Mouse (Mus musculus): Measurements from ENCODE around the gene Otud7b. TPM values are rescaled to one million over a fixed set of nuclear protein-coding genes. Genes with fewer than 3 reads are reported as not detected.

Gene Otud7b
- total RNA-seq, 1 experiment = 23.2 TPM

DNA sequence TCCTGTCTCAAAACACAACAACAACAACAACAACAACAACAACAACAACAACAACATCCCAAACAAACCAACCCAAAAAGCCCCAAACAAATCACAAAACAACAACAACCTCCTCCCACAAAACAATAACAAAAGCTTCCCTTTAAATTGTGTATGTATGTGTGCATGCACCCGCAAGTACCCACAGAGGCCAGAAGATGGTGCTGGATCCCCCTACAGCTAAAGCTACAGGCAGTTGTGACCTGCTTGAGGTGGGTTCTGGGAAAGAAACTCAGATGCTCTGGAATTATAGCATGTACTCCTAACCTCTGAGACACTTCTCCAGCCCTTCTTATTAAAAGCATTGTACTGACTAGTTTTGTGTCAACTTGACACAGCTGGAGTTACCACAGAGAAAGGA, 23.3 kb upstream of the Otud7b start:
- no peak overlapping the region for H3K4me3 ChIP-seq (ENCODE audit: insufficient read depth in 1 of 2, low read depth in 1 of 2, low read length in 2 of 2, poor library complexity in 1 of 2, severe bottlenecking in 1 of 2)
- no peak overlapping the region for H3K27ac ChIP-seq (ENCODE audit: insufficient read depth, low read depth, low read length, poor library complexity, severe bottlenecking)
- H3K4me1 ChIP-seq (ENCODE audit: control insufficient read depth in 2 of 2, insufficient read depth in 2 of 2, low read length in 2 of 2, poor library complexity in 1 of 2) = peaks cover 0 to 10% of the 10 kb centered on the region in 2 experiments; a peak in 3 of 4 replicates
- DNase-seq (ENCODE audit: low read depth, low spot score) = no peak
- no peak overlapping the region for H3K9ac ChIP-seq (ENCODE audit: insufficient read depth, low read depth, low read length, poor library complexity, severe bottlenecking)
- in situ Hi-C loops (cut with MboI; ENCODE audit: low sequenced_read_pairs in 2 of 2, unreplicated experiment in 2 of 2) = loop anchor here in 1 of 2 experiments (25.0 kb wide), 1 partner anchor 331 kb away; no protein-coding TSS in a partner anchor
- no peaks in the 10 kb centered on the region for H3K9me3 ChIP-seq (ENCODE audit: control insufficient read depth, insufficient read depth, low read depth, low read length)
- TF ChIP-seq ZC3H11A (IDR thresholded peaks at IDR 0.05; ENCODE audit: borderline replicate concordance, low read depth, low read length) = peak; percentile 82; the same call in 1 of the 2 replicates
- no peak for TF ChIP-seq CHD2 (IDR thresholded peaks at IDR 0.05; ENCODE audit: low read depth, low read length)
- H3K36me3 ChIP-seq (ENCODE audit: control insufficient read depth, insufficient read depth, low read length, poor library complexity, severe bottlenecking) = no peaks in the 10 kb centered on the region

DNA sequence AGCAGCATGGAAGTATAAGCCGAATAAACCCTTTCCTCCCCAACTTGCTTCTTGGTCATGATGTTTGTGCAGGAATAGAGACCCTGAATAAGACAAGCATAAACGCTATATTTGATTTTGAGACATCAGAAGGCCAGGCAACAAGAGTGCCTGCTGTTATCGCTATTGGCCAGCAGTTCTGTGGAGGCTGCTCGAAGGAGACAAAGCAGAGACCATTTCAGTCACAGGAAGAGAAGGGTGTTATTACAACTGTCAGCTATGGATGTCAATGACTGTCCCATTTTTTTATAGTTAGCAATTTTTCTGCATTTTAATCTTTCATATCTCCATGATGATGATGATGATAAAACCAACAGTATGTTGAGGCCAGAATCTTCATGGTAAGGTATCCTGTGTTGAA, 22.7 kb upstream of the Otud7b start:
- no peak overlapping the region for H3K27ac ChIP-seq (ENCODE audit: insufficient read depth, low read depth, low read length, poor library complexity, severe bottlenecking)
- no peak for DNase-seq (ENCODE audit: low read depth, low spot score)
- H3K36me3 ChIP-seq (ENCODE audit: control insufficient read depth, insufficient read depth, low read length, poor library complexity, severe bottlenecking) = no peaks in the 10 kb centered on the region
- TF ChIP-seq CHD2 (IDR thresholded peaks at IDR 0.05; ENCODE audit: low read depth, low read length) (no peak), ZNF384 (IDR thresholded peaks at IDR 0.05; ENCODE audit: low read depth, low read length) (no peak), HCFC1 (IDR thresholded peaks at IDR 0.05; ENCODE audit: borderline replicate concordance, insufficient read depth, low read length) (no peak), MAFK (IDR thresholded peaks at IDR 0.05; ENCODE audit: insufficient read depth, low read depth, low read length) (no peak), ZC3H11A (IDR thresholded peaks at IDR 0.05; ENCODE audit: borderline replicate concordance, low read depth, low read length) (no peak)
- peaks cover 0 to 10% of the 10 kb centered on the region in 2 experiments; a peak in 3 of 4 replicates for H3K4me1 ChIP-seq (ENCODE audit: control insufficient read depth in 2 of 2, insufficient read depth in 2 of 2, low read length in 2 of 2, poor library complexity in 1 of 2)
- no peak overlapping the region for H3K9ac ChIP-seq (ENCODE audit: insufficient read depth, low read depth, low read length, poor library complexity, severe bottlenecking)
- no peak overlapping the region for H3K4me3 ChIP-seq (ENCODE audit: insufficient read depth in 1 of 2, low read depth in 1 of 2, low read length in 2 of 2, poor library complexity in 1 of 2, severe bottlenecking in 1 of 2)
- in situ Hi-C loops (cut with MboI; ENCODE audit: low sequenced_read_pairs in 2 of 2, unreplicated experiment in 2 of 2) = loop anchor here in 1 of 2 experiments (25.0 kb wide), 1 partner anchor 331 kb away; no protein-coding TSS in a partner anchor
- no peaks in the 10 kb centered on the region for H3K9me3 ChIP-seq (ENCODE audit: control insufficient read depth, insufficient read depth, low read depth, low read length)

DNA sequence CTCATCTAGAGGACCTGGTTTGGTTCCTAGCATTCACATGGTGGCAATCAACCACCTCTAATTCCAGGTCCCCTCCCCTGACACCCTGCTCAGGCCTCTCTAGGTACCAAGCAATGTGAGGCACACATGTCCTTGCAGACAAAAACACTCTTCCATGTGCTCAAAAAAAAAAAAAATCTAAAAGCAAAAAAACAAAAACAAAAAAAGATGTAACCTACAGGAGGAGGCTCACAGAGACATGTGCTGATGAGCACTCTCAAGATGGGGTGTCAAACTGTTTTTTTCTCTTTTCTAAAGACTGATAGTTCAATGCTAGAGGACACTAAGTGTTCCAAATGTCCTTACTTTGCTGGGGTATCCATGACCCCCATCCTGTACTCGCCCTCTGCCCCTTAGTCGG, 22.2 kb upstream of the Otud7b start:
- Histone ChIP-seq H3K9ac (ENCODE audit: insufficient read depth, low read depth, low read length, poor library complexity, severe bottlenecking) (no peak overlapping the region), H3K27ac (ENCODE audit: insufficient read depth, low read depth, low read length, poor library complexity, severe bottlenecking) (no peak overlapping the region), H3K36me3 (ENCODE audit: control insufficient read depth, insufficient read depth, low read length, poor library complexity, severe bottlenecking) (no peaks in the 10 kb centered on the region), H3K4me3 (ENCODE audit: insufficient read depth in 1 of 2, low read depth in 1 of 2, low read length in 2 of 2, poor library complexity in 1 of 2, severe bottlenecking in 1 of 2) (no peak overlapping the region), H3K9me3 (ENCODE audit: control insufficient read depth, insufficient read depth, low read depth, low read length) (no peaks in the 10 kb centered on the region), H3K4me1 (ENCODE audit: control insufficient read depth in 2 of 2, insufficient read depth in 2 of 2, low read length in 2 of 2, poor library complexity in 1 of 2) (peaks cover 0 to 10% of the 10 kb centered on the region in 2 experiments; a peak in 3 of 4 replicates)
- no peak for DNase-seq (ENCODE audit: low read depth, low spot score)
- TF ChIP-seq MAFK (IDR thresholded peaks at IDR 0.05; ENCODE audit: insufficient read depth, low read depth, low read length) = no peak
- TF ChIP-seq HCFC1 (IDR thresholded peaks at IDR 0.05; ENCODE audit: borderline replicate concordance, insufficient read depth, low read length) = no peak
- no peak for TF ChIP-seq ZC3H11A (IDR thresholded peaks at IDR 0.05; ENCODE audit: borderline replicate concordance, low read depth, low read length)
- no peak for TF ChIP-seq ZNF384 (IDR thresholded peaks at IDR 0.05; ENCODE audit: low read depth, low read length)
- TF ChIP-seq CHD2 (IDR thresholded peaks at IDR 0.05; ENCODE audit: low read depth, low read length) = no peak
- in situ Hi-C loops (cut with MboI; ENCODE audit: low sequenced_read_pairs in 2 of 2, unreplicated experiment in 2 of 2) = loop anchor here in 1 of 2 experiments (25.0 kb wide), 1 partner anchor 330 kb away; no protein-coding TSS in a partner anchor

GRCm38 (mm10) chr3:96082714-96083508, 21.4 kb upstream of the Otud7b start:
- in situ Hi-C loops (cut with MboI; ENCODE audit: low sequenced_read_pairs in 2 of 2, unreplicated experiment in 2 of 2) = loop anchor here in 1 of 2 experiments (25.0 kb wide), 1 partner anchor 329 kb away; no protein-coding TSS in a partner anchor
- DNase-seq (ENCODE audit: low read depth, low spot score) = no peak

More at GRCm38 (mm10) chr3:96082714-96083508, 21.4 kb upstream of the Otud7b start:
- no peak overlapping the region for H3K27ac ChIP-seq (ENCODE audit: insufficient read depth, low read depth, low read length, poor library complexity, severe bottlenecking)
- no peaks in the 10 kb centered on the region for H3K9me3 ChIP-seq (ENCODE audit: control insufficient read depth, insufficient read depth, low read depth, low read length)
- H3K4me1 ChIP-seq (ENCODE audit: control insufficient read depth in 2 of 2, insufficient read depth in 2 of 2, low read length in 2 of 2, poor library complexity in 1 of 2) = peaks cover 0 to 10% of the 10 kb centered on the region in 2 experiments; a peak in 3 of 4 replicates
- no peak overlapping the region for H3K9ac ChIP-seq (ENCODE audit: insufficient read depth, low read depth, low read length, poor library complexity, severe bottlenecking)
- H3K4me3 ChIP-seq (ENCODE audit: insufficient read depth in 1 of 2, low read depth in 1 of 2, low read length in 2 of 2, poor library complexity in 1 of 2, severe bottlenecking in 1 of 2) = no peak overlapping the region
- H3K36me3 ChIP-seq (ENCODE audit: control insufficient read depth, insufficient read depth, low read length, poor library complexity, severe bottlenecking) = no peaks in the 10 kb centered on the region
- TF ChIP-seq ZNF384 (IDR thresholded peaks at IDR 0.05; ENCODE audit: low read depth, low read length) (no peak), HCFC1 (IDR thresholded peaks at IDR 0.05; ENCODE audit: borderline replicate concordance, insufficient read depth, low read length) (no peak), ZC3H11A (IDR thresholded peaks at IDR 0.05; ENCODE audit: borderline replicate concordance, low read depth, low read length) (no peak), CHD2 (IDR thresholded peaks at IDR 0.05; ENCODE audit: low read depth, low read length) (no peak), MAFK (IDR thresholded peaks at IDR 0.05; ENCODE audit: insufficient read depth, low read depth, low read length) (no peak)
